Mouse (Mus musculus) urinary bladder, postnatal 4 days (tissue): ENCODE results near the gene Casp8ap2.

Experiments used
- DNase-seq, 2 experiments: peaks; one replicate each; pipeline ENCODE4 v3.0.0; 2021 to 2022; ENCODE audit warnings: low spot score in 2 of 2

Casp8ap2 gene

GRCm38 (mm10) chr4:32615034-32615881 is at the start of gene Casp8ap2:
Casp8ap2 (plus strand) TSS chr4:32615451.
- DNase-seq = peak; percentile 98

- no peak for DNase-seq
Observed at GRCm38 (mm10) chr4:32569054-32569453, 46.2 kb upstream of the Casp8ap2 start.

- no peak for DNase-seq
Observed at GRCm38 (mm10) chr4:32569995-32570938, 45.0 kb upstream of the Casp8ap2 start.

GRCm38 (mm10) chr4:32570939-32571317 is 44.3 kb upstream of the Casp8ap2 start:
- DNase-seq = no peak

GRCm38 (mm10) chr4:32571441-32571840 is 43.8 kb upstream of the Casp8ap2 start:
- DNase-seq = no peak

- DNase-seq = no peak
Observed at GRCm38 (mm10) chr4:32572118-32572517, 43.1 kb upstream of the Casp8ap2 start.

GRCm38 (mm10) chr4:32573586-32573985 is 41.7 kb upstream of the Casp8ap2 start:
- no peak for DNase-seq

GRCm38 (mm10) chr4:32574604-32575003 is 40.6 kb upstream of the Casp8ap2 start:
- DNase-seq = no peak

- DNase-seq = no peak
Observed at GRCm38 (mm10) chr4:32575165-32575564, 40.1 kb upstream of the Casp8ap2 start.

GRCm38 (mm10) chr4:32579850-32580249 is 35.4 kb upstream of the Casp8ap2 start:
- no peak for DNase-seq

- DNase-seq = no peak
Observed at GRCm38 (mm10) chr4:32584181-32584580, 31.1 kb upstream of the Casp8ap2 start.

GRCm38 (mm10) chr4:32586596-32586995 is 28.7 kb upstream of the Casp8ap2 start:
- DNase-seq = no peak

- no peak for DNase-seq
Observed at GRCm38 (mm10) chr4:32587543-32587942, 27.7 kb upstream of the Casp8ap2 start.

GRCm38 (mm10) chr4:32588237-32588636 is 27.0 kb upstream of the Casp8ap2 start:
- no peak for DNase-seq

GRCm38 (mm10) chr4:32601135-32601534 is 14.1 kb upstream of the Casp8ap2 start:
- DNase-seq = peak; percentile 28 to 72

GRCm38 (mm10) chr4:32602660-32603059 is 12.6 kb upstream of the Casp8ap2 start, which contains the start of gene Gja10:
Gja10 (minus strand) TSS chr4:32602760.
- DNase-seq = no peak

GRCm38 (mm10) chr4:32621637-32622036 is 6.4 kb downstream of the Casp8ap2 start:
- no peak for DNase-seq

GRCm38 (mm10) chr4:32651669-32652068 is 36.4 kb downstream of the Casp8ap2 start:
- no peak for DNase-seq

- DNase-seq = no peak
Observed at GRCm38 (mm10) chr4:32656146-32656904, 41.1 kb downstream of the Casp8ap2 start.

- DNase-seq = peak; percentile 90 to 94
Observed at GRCm38 (mm10) chr4:32656918-32657662, 41.8 kb downstream of the Casp8ap2 start, which contains the start of gene Mdn1. Mdn1 (plus strand) TSS chr4:32657119.

- DNase-seq = no peak
Observed at GRCm38 (mm10) chr4:32665843-32666242, 50.6 kb downstream of the Casp8ap2 start.
